Mouse (Mus musculus): ENCODE measurements around the gene Atg4d.
"Not testable (repeated sequence)": the region's sequence is repeated elsewhere in the genome, so short reads cannot be mapped to it uniquely, and the experiment has no call there.

Gene Atg4d

DNA sequence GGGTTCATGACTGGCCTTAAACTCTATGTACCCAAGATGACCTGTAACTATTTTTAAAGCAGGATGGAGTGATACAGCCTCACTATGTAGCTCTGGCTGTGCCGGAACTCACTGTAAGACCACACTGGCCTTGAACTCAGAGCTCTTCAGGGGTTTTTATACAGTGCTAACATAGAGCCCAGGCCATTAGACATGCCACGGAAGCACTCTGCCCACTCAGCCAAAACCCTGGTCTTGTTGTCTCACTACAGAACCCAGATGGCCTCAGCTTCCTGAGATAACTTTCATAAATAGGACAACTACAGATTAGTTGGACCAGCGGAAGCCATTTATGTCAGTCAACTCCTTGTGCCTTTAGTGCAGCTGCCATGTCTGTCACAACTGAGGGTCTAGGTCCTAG, 9.2 kb downstream of the Atg4d start:
- DNase-seq (ENCODE audit: low spot score) = no peak

DNA sequence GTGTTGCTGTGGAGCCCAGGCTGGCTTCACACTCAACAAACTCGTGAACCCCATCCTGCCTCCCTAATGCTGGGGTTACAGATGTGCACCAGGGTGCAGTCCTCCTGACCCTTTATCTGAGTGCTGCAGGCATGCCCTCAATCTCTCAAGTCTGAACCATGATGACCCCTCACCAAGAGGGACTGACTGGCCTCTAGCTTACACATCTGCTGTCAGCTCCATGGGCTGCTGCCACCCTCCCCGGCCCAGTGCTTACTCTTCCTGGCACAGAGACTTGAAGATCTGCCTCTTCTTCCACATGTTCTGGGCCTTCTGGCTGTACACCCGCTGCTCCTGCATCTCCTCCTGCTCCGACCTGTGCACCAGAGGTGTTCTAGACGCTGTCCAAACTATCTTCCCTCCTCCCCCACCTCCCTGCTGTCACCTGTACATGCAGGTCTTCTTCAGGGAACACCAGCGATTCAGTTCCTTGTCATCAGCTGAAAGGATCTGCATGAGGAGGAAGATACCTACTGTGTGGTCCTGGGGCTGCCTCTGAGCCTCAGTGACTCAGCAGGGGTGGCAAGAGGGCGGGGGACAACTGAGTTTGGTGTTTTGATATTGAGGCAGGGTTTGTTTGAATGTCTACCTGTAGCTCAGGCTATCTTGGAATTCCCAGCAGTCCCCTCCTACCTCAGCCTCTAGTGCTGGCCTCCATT, 10.1 kb downstream of the Atg4d start:
- no peak for DNase-seq (ENCODE audit: low spot score)

DNA sequence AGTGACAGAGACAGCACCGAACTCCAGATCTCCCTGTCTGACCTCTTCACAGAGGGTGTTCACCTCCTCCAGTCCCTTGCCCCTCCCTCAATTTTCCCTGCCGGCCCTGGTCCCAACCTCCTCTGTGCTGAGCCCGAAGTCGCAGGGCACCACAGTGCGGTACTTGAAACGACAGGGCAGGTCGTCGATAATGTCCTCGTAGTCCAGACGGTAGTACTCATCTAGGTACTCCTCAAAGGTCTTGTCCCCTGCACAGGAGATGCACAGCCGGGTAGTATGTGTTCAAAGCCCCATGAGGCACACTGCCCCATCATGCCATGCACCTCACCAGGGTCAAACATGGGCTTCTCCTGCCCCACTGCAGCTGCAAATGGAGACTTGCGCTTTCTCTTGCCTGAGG, 10.6 kb downstream of the Atg4d start:
- DNase-seq (ENCODE audit: low spot score) = no peak

DNA sequence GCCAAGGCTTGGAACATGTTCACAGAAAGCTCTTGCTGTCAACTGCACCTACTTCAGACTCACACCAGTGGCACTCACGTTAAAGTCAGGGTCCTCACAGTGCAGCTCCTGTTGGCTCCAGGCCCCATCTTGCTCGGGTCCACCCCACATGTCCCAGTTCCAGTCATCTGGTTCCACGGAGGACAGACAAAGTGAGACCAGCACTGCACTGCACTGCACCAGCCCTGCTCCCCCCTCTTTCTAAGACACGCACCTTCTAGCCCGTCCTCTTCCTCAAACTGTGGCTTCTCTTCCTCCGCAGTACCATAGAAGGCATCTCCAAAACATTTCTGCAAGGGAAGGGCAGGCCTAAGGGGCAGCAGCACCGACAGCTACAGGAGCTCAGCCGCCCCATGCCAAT, 11.2 kb downstream of the Atg4d start:
- DNase-seq (ENCODE audit: low spot score) = no peak

DNA sequence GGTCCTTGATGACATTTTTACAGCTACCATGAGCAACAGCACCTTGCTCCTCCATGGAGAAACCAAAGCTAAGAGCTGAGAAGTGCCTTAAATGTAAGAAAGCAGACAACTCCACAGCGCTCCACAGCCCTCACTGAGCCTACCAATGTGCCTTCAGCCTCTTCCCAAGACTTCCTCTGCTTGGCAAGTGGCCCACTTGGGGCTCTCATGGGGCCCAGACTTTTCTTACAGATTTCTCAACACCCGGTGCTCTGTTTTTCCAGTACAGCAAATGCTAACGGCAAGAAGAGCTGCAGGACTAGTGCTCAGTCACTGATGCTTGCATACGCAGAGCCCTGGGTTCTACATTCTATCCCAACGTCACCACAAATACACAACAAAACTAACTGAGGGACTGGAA, 12.7 kb downstream of the Atg4d start:
- DNase-seq (ENCODE audit: low spot score) = no peak

DNA sequence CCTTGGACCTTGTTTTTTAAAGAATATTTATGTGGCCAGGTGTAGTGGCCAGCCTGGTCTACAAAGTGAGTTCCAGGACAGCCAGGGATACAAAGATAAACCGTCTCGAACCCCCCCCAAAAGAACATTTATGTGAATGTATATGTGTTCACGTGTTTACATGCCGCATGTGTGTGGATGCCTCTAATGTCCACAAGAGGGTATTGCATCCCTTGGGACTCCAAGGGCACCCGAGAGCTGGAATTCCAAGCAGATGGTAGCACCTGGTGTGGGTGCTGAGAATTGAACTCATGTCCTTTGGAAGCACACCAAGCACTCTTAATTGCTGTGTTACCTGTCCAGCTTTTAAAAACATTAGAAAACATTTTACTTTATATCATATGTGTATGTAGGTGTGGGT, 18.5 kb downstream of the Atg4d start:
- no peak for DNase-seq (ENCODE audit: low spot score)

DNA sequence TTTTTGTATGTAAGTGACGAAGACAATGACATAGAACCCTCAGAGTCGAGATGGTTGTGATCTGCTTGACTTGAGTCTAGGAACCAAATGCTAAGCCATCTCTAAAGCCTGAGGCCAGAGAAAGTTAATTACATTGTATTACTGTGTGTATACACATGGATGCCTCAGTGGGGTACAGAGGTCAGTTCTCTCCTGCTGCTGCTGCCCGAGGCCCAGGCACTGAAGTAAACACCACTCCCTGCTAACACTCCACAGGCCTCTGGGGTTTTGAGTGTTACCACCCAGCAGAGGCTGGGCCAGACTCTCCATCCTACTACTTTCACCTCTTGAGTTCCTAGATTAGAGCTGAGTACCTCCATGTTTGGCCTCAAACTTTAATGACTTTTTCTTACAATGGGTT, 18.9 kb downstream of the Atg4d start:
- DNase-seq (ENCODE audit: low spot score) = no peak

DNA sequence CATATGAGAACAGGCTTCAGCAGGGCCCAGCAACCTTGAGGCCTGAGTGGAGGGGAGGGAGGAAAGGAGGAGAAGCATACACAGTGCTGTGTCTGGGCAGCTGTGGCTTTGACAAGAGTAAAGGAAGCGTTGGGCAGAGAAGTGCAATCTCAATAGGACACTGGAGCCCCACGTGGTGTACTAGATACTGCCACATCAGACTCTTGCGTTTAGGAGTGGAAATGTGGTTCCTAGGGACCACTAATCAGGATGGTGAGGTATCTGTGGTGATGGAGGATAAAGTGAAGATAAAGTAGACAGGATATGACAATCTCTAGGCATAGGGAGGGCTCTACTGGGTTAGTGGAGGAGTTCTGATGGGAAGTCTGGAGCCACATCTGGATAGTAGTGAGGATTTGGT, 21.7 kb downstream of the Atg4d start:
- DNase-seq (ENCODE audit: low spot score) = no peak

DNA sequence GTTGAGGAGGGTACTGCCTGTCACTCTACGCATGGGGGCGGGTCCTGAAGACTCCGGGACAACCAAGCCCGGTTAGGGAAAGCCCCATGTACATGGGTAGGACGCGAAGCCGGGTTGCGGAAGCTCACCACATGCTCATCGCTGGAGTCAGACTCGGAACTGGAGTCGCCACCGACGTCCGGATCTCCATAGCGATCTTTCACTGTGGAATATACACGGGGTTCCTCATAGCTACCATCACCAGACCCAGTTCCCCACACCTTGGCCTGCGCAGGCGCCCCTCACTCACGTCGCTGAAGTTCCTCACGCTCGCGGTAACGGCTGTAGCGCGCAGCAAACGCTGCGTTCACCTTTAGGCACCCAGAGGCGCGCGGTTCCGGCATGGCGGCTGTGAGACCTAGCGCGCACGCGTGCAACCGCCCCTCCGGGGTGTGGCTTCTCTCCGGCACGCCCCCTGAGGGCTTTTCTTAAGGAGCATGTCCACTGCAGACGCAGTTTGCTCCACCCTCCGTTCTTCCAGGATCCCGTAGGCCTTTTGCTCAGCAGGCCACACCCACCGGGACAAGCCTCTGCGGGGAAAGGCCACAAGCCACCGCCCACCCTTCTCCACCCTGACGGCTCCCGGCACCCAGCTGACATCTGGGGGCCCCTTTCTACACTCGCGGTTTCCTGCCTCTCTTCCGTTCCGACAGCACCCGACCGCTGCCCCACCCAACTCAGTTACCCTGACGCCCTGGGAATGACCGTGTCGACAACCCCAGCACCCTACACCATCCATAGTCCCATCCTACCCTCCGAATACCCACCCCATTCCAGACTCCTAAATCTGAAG, 22.7 kb downstream of the Atg4d start, which contains the start of gene Kri1:
Kri1 (minus strand) TSS at position 399 of the 832 bp plus-strand sequence.
- peak; percentile 90 for DNase-seq (ENCODE audit: low spot score)

DNA sequence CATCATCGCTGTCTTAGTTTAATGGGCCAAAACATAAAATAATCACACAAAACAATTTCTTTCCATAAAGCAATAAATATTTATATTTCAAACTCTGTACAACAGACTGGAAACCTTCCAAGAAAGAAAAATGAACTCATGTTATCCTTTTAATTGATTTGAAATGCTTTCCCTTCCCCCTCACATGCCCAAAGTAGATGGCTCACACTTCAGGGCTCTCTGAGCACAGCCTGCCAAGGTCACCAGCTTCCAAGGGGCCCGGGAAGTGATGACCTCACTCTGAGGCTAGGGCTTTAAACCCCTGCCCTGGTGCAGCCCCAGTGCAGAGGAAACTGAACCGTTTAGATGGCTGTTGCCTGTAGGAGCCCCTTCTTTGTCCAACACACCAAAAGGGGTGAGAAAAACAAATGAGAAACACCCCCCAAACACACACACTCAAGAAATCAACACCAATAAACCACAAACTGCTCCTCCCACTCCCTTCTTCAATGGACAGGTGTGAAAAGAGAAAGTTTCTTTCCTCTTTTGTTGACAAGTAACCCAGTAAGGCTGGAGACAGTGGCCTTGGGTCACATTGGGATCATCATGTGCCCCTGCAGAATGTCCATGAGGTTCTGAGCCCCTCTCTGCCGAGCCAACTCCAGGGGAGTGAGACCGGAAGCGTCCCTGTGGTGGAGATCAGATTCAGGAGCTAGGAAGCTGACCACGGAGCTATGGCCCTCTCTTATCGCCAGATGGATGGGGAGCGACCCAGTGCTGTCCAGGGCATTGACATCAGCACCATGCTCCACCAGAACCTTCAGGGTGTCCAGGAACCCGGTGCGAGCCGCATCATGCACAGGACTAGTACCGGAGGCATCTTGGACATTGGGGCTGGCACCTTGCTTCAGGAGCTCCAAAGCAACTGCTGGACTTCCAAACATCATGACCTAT, 23.6 kb downstream of the Atg4d start:
- no peak for DNase-seq (ENCODE audit: low spot score)

DNA sequence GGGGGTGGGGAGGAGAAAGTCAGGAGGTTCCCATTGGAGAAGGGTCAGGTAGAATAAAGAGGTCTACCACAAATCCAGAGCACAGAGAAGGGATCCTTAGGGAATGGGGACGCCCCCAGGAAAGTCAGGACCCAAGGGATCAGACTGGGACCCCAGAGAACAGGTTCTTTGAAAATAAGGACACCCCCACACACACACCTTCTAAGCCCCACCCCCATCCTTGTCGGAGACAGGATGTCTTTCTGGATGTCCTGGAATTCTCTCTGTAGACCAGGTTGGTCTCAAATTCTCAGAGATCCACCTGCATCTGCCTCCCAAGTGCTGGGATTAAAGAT, 24.2 kb downstream of the Atg4d start:
- no peak for DNase-seq (ENCODE audit: low spot score)

DNA sequence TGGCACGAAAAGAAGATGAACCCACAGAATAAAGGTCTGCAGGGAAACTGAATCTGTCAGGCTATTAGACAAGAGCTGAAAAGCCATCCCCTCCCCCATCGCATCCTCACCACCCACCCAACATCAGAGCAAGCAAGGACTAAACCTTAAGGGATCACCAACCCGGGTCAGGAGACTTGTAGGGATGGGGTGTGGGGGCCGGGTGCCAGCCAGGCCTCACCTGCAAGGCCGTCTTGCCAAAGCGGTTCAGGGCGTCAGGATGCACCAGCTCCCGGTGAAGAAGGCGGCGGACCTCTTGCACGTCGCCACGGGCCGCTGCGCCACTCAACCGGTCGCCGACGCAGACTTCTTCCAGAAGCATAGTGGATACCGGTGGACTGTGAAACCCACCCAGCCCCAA, 25.5 kb downstream of the Atg4d start:
- DNase-seq (ENCODE audit: low spot score) = no peak

DNA sequence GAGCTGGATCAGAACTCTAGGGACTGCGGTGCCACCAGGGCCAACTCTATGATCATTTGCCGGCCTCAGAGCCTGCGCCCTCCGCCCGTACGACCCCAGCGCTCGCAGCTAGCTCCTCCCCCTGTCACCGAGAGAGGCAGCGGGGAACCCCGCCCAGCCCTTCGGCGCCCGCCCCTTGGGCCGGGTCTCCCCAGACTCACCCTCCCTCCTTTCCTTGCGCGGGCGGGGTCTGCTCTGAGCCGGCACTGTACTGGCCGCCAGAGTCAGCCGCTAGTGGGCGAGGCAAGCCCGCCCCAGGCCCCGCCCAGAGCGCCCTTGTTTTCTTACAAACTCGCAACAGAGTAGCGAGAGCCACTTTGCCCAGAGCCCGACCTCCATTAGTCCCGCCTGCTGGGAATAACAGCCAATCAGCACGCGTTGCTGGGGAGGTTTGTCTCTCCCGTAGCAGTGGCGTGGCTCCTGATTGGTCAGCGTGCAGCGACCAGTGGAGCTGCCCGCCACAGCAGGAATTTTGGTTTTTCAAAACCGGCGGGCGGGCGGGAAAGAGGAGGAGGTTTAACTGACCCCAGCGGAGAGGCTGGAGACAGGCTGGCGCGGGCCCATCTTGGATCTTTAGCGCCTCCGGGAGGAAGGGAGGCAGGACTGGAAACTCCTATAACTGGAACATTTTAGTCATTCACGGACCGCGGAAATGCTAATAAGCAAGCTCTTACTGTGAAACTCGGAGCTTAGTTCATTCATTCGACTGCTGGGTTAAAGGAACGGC, 26.1 kb downstream of the Atg4d start, which contains the start of gene Cdkn2d:
Cdkn2d (minus strand) TSS at position 386 of the 766 bp plus-strand sequence.
- peak; percentile 95 for DNase-seq (ENCODE audit: low spot score)

DNA sequence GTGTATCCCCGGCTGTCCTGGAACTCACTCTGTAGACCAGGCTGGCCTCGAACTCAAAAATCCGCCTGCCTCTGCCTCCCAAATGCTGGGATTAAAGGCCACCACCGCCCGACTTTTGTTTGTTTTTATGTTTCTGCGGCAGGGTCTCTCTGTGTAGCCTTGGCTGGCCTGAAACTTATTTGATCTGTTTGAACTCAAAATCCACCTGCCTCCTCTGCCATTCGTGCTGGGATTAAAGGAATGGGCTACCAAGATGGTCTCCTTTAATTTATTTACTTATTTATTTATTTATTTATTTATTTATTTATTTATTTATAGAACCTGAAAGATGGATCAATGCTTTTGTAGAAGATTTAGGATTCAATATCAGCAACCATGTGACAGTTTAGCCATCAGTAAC, 26.8 kb downstream of the Atg4d start:
- not testable (repeated sequence) for DNase-seq (ENCODE audit: low spot score)

DNA sequence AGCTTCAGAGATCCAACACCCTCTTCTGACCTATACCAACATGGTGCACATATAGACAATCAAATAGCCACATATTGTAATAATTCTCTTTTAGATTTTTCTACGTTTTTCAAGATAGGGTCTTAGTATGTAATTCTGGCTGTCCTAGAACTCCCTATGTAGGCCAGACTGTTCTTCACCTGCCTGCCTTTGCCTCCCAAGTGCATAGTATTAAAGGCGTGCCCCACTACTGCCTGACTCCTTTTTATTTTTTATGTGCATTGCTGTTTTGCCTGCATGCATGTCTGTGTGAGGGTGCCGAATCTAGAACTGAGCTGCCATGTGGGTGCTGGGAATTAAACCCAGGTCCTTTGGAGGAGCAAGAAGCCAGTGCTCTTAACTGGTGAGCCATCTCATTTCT, 27.2 kb downstream of the Atg4d start:
- no peak for DNase-seq (ENCODE audit: low spot score)

DNA sequence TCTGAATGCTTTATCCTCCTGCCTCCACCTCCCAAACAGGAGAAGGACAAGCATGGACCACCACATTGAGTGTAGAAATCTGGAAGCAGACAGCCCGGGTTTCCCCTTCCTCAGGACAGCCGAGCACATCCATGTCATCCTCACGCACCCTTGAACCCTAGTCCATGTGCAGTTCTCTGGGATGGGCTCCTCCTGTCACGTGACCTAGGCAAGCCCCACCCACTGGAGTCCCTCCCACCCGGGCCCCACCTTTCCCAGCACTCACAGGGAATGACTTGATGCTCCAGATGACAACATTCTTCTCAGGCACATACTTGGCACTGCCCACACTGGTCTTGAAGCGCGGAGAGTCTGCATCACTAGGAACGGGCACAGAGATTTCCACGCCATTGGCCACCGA, 33.9 kb downstream of the Atg4d start:
- no peak for DNase-seq (ENCODE audit: low spot score)

DNA sequence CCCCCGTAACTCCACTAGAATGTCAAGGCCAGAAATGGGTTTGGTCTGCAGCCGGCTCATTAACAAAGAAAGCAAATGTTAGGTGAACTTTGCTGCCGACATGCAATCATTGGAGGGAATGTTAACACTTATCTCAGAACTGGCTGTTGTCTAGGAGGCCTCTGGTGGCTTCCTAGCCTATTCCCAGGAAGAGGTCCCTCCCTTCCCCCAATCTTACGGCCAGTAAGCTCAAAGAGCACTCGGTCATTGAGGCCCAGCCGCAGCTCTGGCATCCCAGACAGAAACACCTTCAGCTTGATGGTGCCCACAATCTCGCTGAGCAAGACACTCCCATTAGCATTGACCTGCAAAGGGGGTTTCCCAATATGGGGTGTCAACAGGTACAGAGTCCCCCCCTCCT, 40.0 kb downstream of the Atg4d start:
- no peak for DNase-seq (ENCODE audit: low spot score)

DNA sequence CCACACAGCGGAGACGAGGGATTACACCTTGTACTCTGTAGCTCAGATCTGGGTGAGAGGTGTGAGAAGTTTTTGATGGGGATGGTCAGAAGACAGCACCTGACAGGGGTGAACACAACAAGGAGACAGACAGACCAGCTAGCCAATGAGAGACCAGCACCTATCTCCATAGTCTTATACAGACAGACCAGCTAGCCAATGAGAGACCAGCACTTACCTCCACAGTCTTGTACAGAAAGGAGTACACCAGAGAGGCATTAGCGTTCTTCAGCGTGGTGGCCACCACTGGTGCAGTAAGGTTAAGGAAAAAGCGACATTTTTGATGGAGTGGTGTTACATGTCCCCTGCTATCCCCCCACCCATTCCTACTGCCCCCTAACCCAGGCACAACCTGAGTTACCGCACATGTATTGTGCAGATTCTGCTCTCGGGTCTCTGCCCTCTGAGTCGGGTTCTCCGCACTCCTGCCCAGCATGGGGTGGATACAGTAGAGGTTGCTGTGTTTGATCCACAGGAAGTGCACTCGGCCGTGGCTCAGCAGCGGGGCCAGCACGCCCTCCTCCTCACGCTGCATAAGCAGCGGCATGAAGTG, 44.2 kb downstream of the Atg4d start:
- no peak for DNase-seq (ENCODE audit: low spot score)

DNA sequence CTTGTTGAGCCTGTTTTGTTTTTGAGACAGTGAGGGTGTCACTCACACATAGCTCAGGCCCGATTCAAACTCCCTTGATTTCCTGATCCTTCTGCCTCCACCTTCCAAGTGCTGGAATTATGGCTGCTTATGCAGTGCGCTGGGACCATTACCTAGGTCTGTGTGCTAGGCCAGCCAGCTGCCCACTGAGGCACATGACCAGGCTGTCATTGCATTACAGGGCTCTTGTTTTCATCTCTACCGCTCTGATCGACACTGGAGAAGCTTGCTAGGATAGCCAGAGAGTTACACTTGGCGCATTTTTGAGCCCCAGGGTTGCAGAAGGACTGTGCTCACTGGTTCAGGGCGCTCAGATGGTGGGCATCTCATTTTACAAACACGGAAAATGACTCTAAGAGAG, 46.6 kb downstream of the Atg4d start:
- no peak for DNase-seq (ENCODE audit: low spot score)

DNA sequence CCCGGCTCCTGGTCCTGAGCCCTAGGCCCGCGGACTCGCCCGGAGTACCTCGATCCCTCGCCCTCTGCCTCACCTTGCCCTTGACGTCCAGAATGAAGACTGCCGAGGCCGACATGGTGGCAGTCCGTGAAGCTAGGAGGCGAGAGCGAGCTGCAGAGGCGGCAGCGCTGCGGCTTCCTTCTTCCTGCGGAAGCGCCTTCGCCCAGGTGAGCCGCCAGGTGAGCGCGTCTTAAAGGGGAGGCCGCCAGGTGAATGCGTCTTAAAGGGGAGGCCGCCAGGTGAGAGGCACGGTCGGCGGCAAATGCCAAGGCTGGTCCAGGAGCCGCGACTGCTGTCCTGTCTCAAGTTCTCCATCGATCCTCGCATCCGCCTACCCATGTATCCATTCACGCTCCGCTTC, 47.0 kb downstream of the Atg4d start, which contains the start of gene Ap1m2:
Ap1m2 (minus strand) TSS at position 204 of the 400 bp plus-strand sequence.
- no peak for DNase-seq (ENCODE audit: low spot score)

DNA sequence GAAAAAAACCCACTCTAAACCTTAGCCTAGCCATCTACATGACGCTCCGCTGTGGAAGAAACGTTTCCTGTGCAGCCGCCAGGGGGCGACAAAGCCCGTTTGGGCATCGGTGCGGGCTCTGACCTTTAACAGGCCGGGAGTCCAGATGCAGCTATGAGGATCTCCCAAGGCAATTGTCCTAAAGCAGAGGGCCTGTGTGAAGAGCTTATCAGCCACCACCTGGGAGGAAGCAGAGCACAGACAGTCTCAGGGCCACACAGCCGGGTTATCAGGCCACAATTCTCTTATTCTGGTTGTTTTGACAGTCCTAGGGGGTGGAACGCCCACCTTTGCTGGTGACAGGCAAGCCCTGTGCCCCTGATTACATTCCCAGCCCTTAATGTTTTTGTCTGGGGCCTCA, 48.3 kb downstream of the Atg4d start:
- peak; percentile 76 for DNase-seq (ENCODE audit: low spot score)

Measured in ovary, postnatal 10 days (tissue).